Mouse (Mus musculus): ENCODE results near the gene Cyth4. TPM values are rescaled to one million over a fixed set of nuclear protein-coding genes. Genes with fewer than 3 reads are reported as not detected.

The Cyth4 gene
- polyA plus RNA-seq, 1 experiment from 2014 or later, result 5.1 TPM

DNA sequence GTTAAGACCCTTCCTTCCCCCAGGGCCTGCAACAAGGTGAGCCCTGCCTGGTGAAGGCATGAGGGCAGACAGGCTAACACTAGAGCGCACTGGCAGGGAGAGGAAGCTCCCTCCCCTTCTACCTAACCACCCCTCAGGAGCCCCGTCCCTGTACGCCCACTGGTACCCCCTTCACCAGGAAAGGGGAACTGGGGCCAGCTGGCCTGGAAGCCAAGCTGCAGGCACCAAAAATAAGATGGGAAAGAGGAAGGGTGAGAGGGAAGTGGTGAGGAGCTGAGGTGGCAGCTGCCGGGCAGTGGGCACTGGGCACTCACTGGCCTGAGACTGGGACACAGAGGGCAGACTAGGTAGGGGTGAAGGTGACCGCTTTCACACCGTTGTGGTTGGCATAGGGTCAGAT, 2.3 kb downstream of the Cyth4 start:
- no peaks in the 10 kb centered on the region for H3K36me3 ChIP-seq
- peaks cover 9% of the 10 kb centered on the region; the same call in 1 of the 2 replicates for H3K9me3 ChIP-seq
- ATAC-seq (ENCODE audit: insufficient number of reproducible peaks, insufficient read depth, low FRiP score, low TSS enrichment, low read depth), result no peak
- H3K27me3 ChIP-seq, result no peaks in the 10 kb centered on the region
- 90% methylated on average over 6 of the region's 6 CpGs for WGBS
- H3K4me1 ChIP-seq (replicated peaks), result no peaks in the 10 kb centered on the region
- no peak overlapping the region for H3K9ac ChIP-seq (replicated peaks)
- H3K4me3 ChIP-seq (replicated peaks), result no peak overlapping the region
- no peak overlapping the region for H3K27ac ChIP-seq
- no peak overlapping the region for H3K4me2 ChIP-seq

DNA sequence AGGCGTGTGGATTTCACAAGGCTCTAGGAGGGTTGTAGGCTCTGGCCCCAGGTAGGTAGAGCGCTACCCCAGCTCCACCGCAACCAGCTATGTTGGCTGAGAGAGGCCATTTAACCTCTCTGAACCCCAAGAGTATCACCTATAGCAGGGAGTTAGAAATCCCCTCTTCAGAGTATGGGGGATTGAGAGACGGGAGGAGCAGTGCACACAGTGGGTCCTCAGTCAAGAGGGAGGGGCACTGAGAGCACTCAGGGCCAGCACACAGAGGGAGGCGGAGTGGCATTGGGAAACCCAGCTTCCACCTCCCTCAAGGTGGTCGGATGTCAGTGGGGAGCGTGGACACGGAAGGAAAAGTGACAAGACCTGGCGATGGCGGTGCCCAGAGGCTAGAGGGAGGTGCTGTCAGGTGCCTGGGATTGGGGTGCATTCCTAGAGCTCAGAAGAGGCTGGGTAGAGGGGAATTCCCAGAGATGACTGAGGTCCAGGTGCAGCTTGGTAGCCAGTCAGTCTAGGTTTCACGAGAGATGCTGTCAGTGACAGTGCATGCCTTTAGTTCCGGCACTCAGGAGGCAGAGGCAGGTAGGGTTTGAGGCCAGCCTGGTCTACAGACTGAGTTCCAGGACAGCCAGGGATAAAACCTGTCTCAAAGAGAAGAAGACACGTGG, 2.8 kb downstream of the Cyth4 start:
- no peak overlapping the region for H3K9ac ChIP-seq (replicated peaks)
- H3K9me3 ChIP-seq, result peaks cover 9% of the 10 kb centered on the region; the same call in 1 of the 2 replicates
- H3K4me3 ChIP-seq (replicated peaks), result no peak overlapping the region
- H3K36me3 ChIP-seq, result no peaks in the 10 kb centered on the region
- 77% methylated on average over 13 of the region's 13 CpGs for WGBS
- no peak overlapping the region for H3K4me2 ChIP-seq
- no peaks in the 10 kb centered on the region for H3K27me3 ChIP-seq
- no peaks in the 10 kb centered on the region for H3K4me1 ChIP-seq (replicated peaks)
- H3K27ac ChIP-seq, result no peak overlapping the region
- ATAC-seq (ENCODE audit: insufficient number of reproducible peaks, insufficient read depth, low FRiP score, low TSS enrichment, low read depth), result no peak

DNA sequence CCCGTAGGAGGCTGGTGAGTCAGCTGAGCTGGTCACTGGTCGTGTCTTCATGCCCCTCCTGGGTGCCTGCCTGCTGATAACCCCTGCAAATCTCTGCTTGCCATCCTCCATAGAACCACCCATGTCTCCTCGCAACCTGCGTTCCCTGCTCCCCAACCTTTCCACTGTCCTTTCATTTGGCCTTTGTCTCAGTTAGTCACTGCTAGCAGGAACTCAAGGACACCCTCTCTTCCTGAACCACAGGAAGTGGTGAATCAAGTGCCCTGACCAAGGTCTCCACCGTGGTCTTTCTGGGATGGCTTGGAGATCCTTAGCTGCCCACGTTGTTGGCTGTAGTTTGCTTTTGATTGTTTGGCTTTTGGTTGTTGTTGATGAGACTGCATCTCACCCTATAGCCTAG, 4.3 kb downstream of the Cyth4 start:
- no peak overlapping the region for H3K4me3 ChIP-seq (replicated peaks)
- no peak overlapping the region for H3K9ac ChIP-seq (replicated peaks)
- H3K27ac ChIP-seq, result no peak overlapping the region
- ATAC-seq (ENCODE audit: insufficient number of reproducible peaks, insufficient read depth, low FRiP score, low TSS enrichment, low read depth), result no peak
- H3K27me3 ChIP-seq, result no peaks in the 10 kb centered on the region
- peaks cover 9% of the 10 kb centered on the region; the same call in 1 of the 2 replicates for H3K9me3 ChIP-seq
- WGBS, result 76% methylated on average over 6 of the region's 6 CpGs
- peaks cover 6% of the 10 kb centered on the region; the same call in 1 of the 2 replicates for H3K4me1 ChIP-seq (replicated peaks)
- no peak overlapping the region for H3K4me2 ChIP-seq
- no peaks in the 10 kb centered on the region for H3K36me3 ChIP-seq

DNA sequence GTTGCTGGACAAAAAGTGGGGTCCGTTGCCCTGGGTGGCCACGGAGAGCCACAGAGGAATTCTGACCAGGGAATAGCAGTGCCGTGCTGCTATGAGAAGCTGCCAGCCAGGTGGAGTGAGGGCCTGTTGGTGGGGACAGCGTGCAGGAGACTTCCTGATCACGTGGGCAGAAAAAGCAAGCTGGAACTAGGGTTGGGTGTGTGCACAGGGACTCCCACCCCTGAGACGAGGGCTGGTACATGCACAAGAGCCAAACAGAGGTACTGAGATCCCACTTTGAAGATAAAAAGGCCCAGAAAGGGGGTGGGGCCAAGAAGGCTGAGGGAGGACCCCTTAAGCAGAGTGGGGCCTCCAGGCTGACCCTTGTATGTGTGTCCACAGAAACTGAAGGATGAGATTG, 7.4 kb downstream of the Cyth4 start:
- no peak overlapping the region for H3K9ac ChIP-seq (replicated peaks)
- no peak overlapping the region for H3K27ac ChIP-seq
- no peak overlapping the region for H3K4me3 ChIP-seq (replicated peaks)
- 0 out of 2 replicates have a peak, but pooled peaks cover 4% of the 10 kb centered on the region for H3K27me3 ChIP-seq
- ATAC-seq (ENCODE audit: insufficient number of reproducible peaks, insufficient read depth, low FRiP score, low TSS enrichment, low read depth), result no peak
- no peak overlapping the region for H3K4me2 ChIP-seq
- H3K9me3 ChIP-seq, result peaks cover 9% of the 10 kb centered on the region; the same call in 1 of the 2 replicates
- no peaks in the 10 kb centered on the region for H3K36me3 ChIP-seq
- 72% methylated on average over 6 of the region's 6 CpGs for WGBS
- peaks cover 6% of the 10 kb centered on the region; the same call in 1 of the 2 replicates for H3K4me1 ChIP-seq (replicated peaks)

DNA sequence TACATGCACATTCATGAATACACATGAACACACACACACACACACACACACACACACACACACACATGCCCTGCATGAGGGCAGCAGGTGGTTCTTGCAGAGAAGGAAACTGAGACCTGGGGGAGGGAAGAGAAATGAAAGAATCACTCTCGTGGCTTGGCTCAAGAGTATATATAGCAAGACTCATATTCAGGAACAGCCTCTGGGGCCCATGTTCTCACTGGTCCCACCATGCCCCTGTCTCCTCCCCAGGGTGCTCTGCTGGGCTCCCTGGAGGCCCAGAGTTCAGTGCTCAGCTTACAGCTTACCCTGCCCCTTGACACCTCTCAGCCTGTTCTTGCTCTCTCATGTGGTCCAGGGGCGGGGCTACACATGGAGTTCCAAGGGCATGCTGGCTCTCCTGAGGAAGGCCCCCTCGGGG, 8.5 kb downstream of the Cyth4 start:
- Histone ChIP-seq H3K9ac (replicated peaks) (no peak overlapping the region), H3K36me3 (no peaks in the 10 kb centered on the region), H3K9me3 (peaks cover 9% of the 10 kb centered on the region; the same call in 1 of the 2 replicates), H3K27ac (no peak overlapping the region), H3K27me3 (0 out of 2 replicates have a peak, but pooled peaks cover 4% of the 10 kb centered on the region), H3K4me1 (replicated peaks) (peaks cover 6% of the 10 kb centered on the region; the same call in 1 of the 2 replicates), H3K4me2 (no peak overlapping the region), H3K4me3 (replicated peaks) (no peak overlapping the region)
- ATAC-seq (ENCODE audit: insufficient number of reproducible peaks, insufficient read depth, low FRiP score, low TSS enrichment, low read depth), result no peak
- 42% methylated on average over 3 of the region's 3 CpGs for WGBS

DNA sequence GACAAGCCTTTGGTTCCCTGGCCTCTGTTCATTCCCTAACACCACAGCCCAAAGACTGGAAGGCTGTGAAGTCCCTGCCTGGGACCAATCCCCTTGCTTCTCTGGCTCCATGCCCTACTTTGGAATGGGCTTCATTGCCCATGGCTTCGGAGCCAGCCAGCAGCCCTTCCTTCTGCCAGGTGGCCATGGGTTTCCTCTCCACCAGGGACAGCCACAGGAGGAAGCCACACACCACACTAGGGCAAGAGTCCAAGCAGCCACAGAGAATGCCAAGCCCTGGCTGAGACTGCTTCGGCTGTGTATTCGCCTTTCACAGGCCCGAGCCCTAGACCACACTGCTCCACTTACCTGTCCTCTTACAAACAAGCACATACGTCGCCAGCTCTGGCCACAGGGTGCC, 9.2 kb downstream of the Cyth4 start:
- WGBS, result 92% methylated on average over 6 of the region's 6 CpGs

DNA sequence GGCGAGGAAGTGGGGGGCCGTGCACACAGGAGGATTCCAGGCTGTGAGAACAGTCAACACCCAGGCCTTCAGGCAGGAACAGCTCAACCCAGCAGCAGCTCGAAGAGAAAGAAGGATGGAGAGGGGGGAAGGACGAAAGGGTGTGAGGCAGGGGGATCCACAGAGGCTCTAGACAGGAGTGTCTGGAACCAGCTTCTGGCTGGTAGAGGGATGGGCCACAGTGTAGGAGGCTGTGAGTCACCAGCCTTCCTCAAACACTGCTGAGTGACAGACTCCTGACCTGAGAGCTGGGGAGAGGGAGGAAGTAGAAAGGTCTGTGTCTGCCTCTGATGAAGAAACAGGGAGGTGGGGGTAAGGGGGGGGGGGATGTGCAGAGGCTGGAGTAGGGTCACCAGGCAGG, 10.6 kb downstream of the Cyth4 start:
- Histone ChIP-seq H3K9me3 (peaks cover 5% of the 10 kb centered on the region; the same call in 1 of the 2 replicates), H3K4me2 (no peak overlapping the region), H3K27ac (no peak overlapping the region), H3K27me3 (0 out of 2 replicates have a peak, but pooled peaks cover 4% of the 10 kb centered on the region), H3K4me1 (replicated peaks) (peaks cover 12% of the 10 kb centered on the region), H3K36me3 (no peaks in the 10 kb centered on the region), H3K4me3 (replicated peaks) (no peak overlapping the region), H3K9ac (replicated peaks) (no peak overlapping the region)
- no peak for ATAC-seq (ENCODE audit: insufficient number of reproducible peaks, insufficient read depth, low FRiP score, low TSS enrichment, low read depth)
- WGBS, result 72% methylated on average over 4 of the region's 4 CpGs

More for the DNA sequence above, 9.2 kb downstream of the Cyth4 start:
- Histone ChIP-seq H3K27ac (no peak overlapping the region), H3K9ac (replicated peaks) (no peak overlapping the region), H3K4me3 (replicated peaks) (no peak overlapping the region), H3K36me3 (no peaks in the 10 kb centered on the region), H3K4me2 (no peak overlapping the region), H3K9me3 (peaks cover 9% of the 10 kb centered on the region; the same call in 1 of the 2 replicates), H3K4me1 (replicated peaks) (peaks cover 10% of the 10 kb centered on the region), H3K27me3 (0 out of 2 replicates have a peak, but pooled peaks cover 4% of the 10 kb centered on the region)
- ATAC-seq (ENCODE audit: insufficient number of reproducible peaks, insufficient read depth, low FRiP score, low TSS enrichment, low read depth), result no peak

DNA sequence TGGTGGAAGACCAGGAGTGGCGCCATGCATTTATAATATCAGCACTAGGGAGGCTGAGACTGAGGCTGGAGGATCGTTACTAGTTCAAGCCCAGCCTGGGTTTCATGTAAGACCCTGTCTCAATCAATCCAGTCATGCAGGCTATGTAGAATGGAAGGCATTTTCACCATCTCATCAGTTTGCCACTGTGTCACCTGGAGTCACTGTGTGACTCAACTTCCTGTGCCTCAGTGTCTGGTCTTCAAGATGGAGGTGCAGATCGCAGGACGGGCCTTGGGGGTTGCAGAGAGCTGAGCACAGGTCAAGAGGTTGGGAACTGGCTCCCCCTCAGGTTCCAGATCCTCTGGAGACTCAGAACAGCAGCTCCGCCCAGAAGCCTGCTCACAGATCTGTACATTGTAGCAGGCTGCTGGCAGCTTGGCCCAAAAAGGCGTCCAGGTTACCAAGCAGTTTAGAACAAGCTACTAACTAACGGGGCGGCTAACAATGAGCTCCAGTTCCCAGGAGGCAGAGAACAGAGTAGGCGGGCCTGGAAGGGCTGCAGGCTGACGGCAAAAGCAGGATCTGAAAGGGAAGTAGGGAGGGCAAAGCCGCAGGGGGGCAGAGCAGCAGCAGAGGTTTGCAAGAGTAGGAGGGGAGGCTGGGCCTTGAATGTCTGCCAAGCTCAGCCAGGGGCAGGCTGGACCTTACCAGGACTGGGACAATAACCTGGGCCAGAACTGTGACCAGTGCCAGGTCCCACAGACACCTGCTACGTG, 14.0 kb downstream of the Cyth4 start:
- ATAC-seq (ENCODE audit: insufficient number of reproducible peaks, insufficient read depth, low FRiP score, low TSS enrichment, low read depth), result no peak
- Histone ChIP-seq H3K9ac (replicated peaks) (no peak overlapping the region), H3K4me2 (no peak overlapping the region), H3K27me3 (0 out of 2 replicates have a peak, but pooled peaks cover 4% of the 10 kb centered on the region), H3K9me3 (no peaks in the 10 kb centered on the region), H3K4me3 (replicated peaks) (no peak overlapping the region), H3K27ac (0 out of 2 replicates have a peak overlapping the region, but pooled peaks have one; percentile 23), H3K4me1 (replicated peaks) (peaks cover 6% of the 10 kb centered on the region), H3K36me3 (no peaks in the 10 kb centered on the region)
- 48% methylated on average over 12 of the region's 12 CpGs for WGBS

DNA sequence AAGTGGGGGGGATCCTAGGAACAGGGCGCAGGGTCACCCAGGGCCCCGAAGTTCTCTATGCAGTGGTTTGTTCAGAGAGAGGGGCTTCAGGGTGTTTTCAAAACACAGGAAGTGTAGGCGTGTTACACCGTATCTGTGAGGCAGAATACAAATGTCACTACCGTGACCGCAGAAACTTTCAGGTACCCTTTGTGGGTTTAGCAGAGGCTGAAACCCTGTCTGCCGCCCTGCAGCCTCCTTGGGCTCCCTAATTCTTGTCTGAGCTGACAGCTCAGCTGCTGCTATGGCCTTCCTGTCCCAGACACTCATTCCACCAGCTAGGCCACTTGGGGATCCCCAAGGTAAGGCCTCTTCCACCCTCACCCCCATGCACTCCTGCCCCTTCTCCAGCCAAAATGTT, 17.7 kb downstream of the Cyth4 start:
- Histone ChIP-seq H3K4me3 (replicated peaks) (no peak overlapping the region), H3K9ac (replicated peaks) (no peak overlapping the region), H3K4me1 (replicated peaks) (peaks cover 6% of the 10 kb centered on the region), H3K27ac (no peak overlapping the region), H3K36me3 (no peaks in the 10 kb centered on the region), H3K27me3 (no peaks in the 10 kb centered on the region), H3K9me3 (no peaks in the 10 kb centered on the region), H3K4me2 (no peak overlapping the region)
- WGBS, result 90% methylated on average over 7 of the region's 7 CpGs
- no peak for ATAC-seq (ENCODE audit: insufficient number of reproducible peaks, insufficient read depth, low FRiP score, low TSS enrichment, low read depth)

DNA sequence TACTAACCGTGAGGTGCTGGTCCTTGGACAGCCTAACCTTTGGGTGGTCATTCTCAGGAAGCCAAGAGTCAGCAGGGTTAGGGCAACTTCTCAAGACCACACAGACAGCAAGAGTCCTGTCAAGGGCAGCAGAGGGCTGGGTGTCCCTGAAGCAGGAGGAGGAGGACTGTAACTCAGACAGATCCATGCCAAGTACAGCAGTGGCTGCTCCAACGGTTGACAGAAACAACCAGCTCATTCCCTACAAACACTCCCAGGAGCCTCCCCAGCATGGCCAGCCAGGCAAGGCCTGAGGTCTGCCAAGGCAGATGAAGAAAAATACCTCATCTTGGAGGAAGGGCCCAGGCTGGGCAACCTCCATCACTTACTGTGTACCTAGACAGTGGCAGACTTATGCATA, 20.1 kb downstream of the Cyth4 start:
- H3K9me3 ChIP-seq, result no peaks in the 10 kb centered on the region
- H3K27ac ChIP-seq, result no peak overlapping the region
- no peaks in the 10 kb centered on the region for H3K36me3 ChIP-seq
- 88% methylated on average over 2 of the region's 2 CpGs for WGBS
- peaks cover 19% of the 10 kb centered on the region for H3K27me3 ChIP-seq
- no peaks in the 10 kb centered on the region for H3K4me1 ChIP-seq (replicated peaks)
- H3K4me3 ChIP-seq (replicated peaks), result no peak overlapping the region
- no peak overlapping the region for H3K9ac ChIP-seq (replicated peaks)
- ATAC-seq (ENCODE audit: insufficient number of reproducible peaks, insufficient read depth, low FRiP score, low TSS enrichment, low read depth), result no peak
- H3K4me2 ChIP-seq, result no peak overlapping the region

DNA sequence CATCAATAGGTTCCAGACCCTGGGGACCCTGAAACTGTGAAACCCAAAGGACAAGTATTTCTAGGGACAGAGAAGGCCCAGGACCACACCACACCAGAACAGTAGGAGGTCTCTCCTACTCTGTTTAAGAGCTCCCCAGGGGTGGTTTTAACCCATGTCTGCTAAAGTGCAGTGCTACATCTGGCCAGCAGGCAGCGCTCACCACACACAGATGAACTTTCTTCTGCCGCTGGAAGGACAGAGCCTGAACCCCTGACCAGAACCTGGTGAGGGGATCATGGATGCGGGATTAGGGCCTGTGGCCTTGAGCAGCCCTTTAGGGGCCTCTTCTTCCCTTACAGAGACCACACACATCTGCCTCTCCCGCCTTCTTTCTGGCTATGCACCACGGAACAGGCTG, 26.6 kb downstream of the Cyth4 start:
- Histone ChIP-seq H3K4me2 (no peak overlapping the region), H3K4me1 (replicated peaks) (no peaks in the 10 kb centered on the region), H3K36me3 (no peaks in the 10 kb centered on the region), H3K4me3 (replicated peaks) (no peak overlapping the region), H3K9me3 (no peaks in the 10 kb centered on the region), H3K27ac (no peak overlapping the region), H3K9ac (replicated peaks) (no peak overlapping the region), H3K27me3 (peaks cover 34% of the 10 kb centered on the region)
- 12% methylated on average over 5 of the region's 5 CpGs for WGBS
- ATAC-seq (ENCODE audit: insufficient number of reproducible peaks, insufficient read depth, low FRiP score, low TSS enrichment, low read depth), result no peak
